Mouse (Mus musculus): ENCODE data around the gene Sdk2. TPM values are rescaled to one million over a fixed set of nuclear protein-coding genes. Genes with fewer than 3 reads are reported as not detected.

Gene Sdk2
- polyA plus RNA-seq, 1 experiment from 2014 or later, result 2.5 TPM

GRCm38 (mm10) chr11:113810638-113811545 is 256.0 kb downstream of the Sdk2 start:
- H3K27ac ChIP-seq (ENCODE audit: low read length), result peak overlapping the region; percentile 58
- H3K9ac ChIP-seq (ENCODE audit: low read length), result peak overlapping the region; percentile 65
- WGBS, result 44% methylated on average over 24 of the region's 24 CpGs
- no peaks in the 10 kb centered on the region for H3K9me3 ChIP-seq (replicated peaks; ENCODE audit: control insufficient read depth, low read length)
- no peaks in the 10 kb centered on the region for H3K27me3 ChIP-seq (ENCODE audit: control insufficient read depth, insufficient read depth, low read length)
- ATAC-seq (ENCODE audit: insufficient read depth, low FRiP score), result peak; percentile 67; the same call in 1 of the 2 replicates
- H3K4me1 ChIP-seq (ENCODE audit: control insufficient read depth, insufficient read depth, low read length), result peaks cover 19% of the 10 kb centered on the region
- no peaks in the 10 kb centered on the region for H3K36me3 ChIP-seq (ENCODE audit: control insufficient read depth, insufficient read depth, low read length)
- H3K4me3 ChIP-seq (replicated peaks; ENCODE audit: low read length), result no peak overlapping the region
- 0 out of 2 replicates have a peak overlapping the region, but pooled peaks have one; percentile 17 for H3K4me2 ChIP-seq (ENCODE audit: low read depth, low read length)

- Histone ChIP-seq H3K9ac (ENCODE audit: low read length) (0 out of 2 replicates have a peak overlapping the region, but pooled peaks have one; percentile 32), H3K27ac (ENCODE audit: low read length) (no peak overlapping the region), H3K36me3 (ENCODE audit: control insufficient read depth, insufficient read depth, low read length) (no peaks in the 10 kb centered on the region), H3K9me3 (replicated peaks; ENCODE audit: control insufficient read depth, low read length) (no peaks in the 10 kb centered on the region), H3K4me1 (ENCODE audit: control insufficient read depth, insufficient read depth, low read length) (peaks cover 28% of the 10 kb centered on the region), H3K4me3 (replicated peaks; ENCODE audit: low read length) (no peak overlapping the region), H3K27me3 (ENCODE audit: control insufficient read depth, insufficient read depth, low read length) (no peaks in the 10 kb centered on the region), H3K4me2 (ENCODE audit: low read depth, low read length) (no peak overlapping the region)
- peak; percentile 14; the same call in 1 of the 2 replicates for ATAC-seq (ENCODE audit: insufficient read depth, low FRiP score)
- WGBS, result 45% methylated on average over 9 of the region's 9 CpGs
These were observed 259.8 kb downstream of the Sdk2 start for GRCm38 (mm10) chr11:113807086-113807485.

GRCm38 (mm10) chr11:113806382-113807077 is 260.3 kb downstream of the Sdk2 start:
- Histone ChIP-seq H3K9ac (ENCODE audit: low read length) (no peak overlapping the region), H3K27ac (ENCODE audit: low read length) (no peak overlapping the region), H3K4me3 (replicated peaks; ENCODE audit: low read length) (no peak overlapping the region), H3K4me2 (ENCODE audit: low read depth, low read length) (no peak overlapping the region), H3K27me3 (ENCODE audit: control insufficient read depth, insufficient read depth, low read length) (no peaks in the 10 kb centered on the region), H3K9me3 (replicated peaks; ENCODE audit: control insufficient read depth, low read length) (no peaks in the 10 kb centered on the region), H3K36me3 (ENCODE audit: control insufficient read depth, insufficient read depth, low read length) (no peaks in the 10 kb centered on the region), H3K4me1 (ENCODE audit: control insufficient read depth, insufficient read depth, low read length) (peaks cover 28% of the 10 kb centered on the region)
- 55% methylated on average over 9 of the region's 9 CpGs for WGBS
- ATAC-seq (ENCODE audit: insufficient read depth, low FRiP score), result no peak

- Histone ChIP-seq H3K4me1 (ENCODE audit: control insufficient read depth, insufficient read depth, low read length) (peaks cover 26% of the 10 kb centered on the region), H3K4me3 (replicated peaks; ENCODE audit: low read length) (no peak overlapping the region), H3K9ac (ENCODE audit: low read length) (no peak overlapping the region), H3K27me3 (ENCODE audit: control insufficient read depth, insufficient read depth, low read length) (no peaks in the 10 kb centered on the region), H3K4me2 (ENCODE audit: low read depth, low read length) (no peak overlapping the region), H3K27ac (ENCODE audit: low read length) (no peak overlapping the region), H3K9me3 (replicated peaks; ENCODE audit: control insufficient read depth, low read length) (no peaks in the 10 kb centered on the region), H3K36me3 (ENCODE audit: control insufficient read depth, insufficient read depth, low read length) (no peaks in the 10 kb centered on the region)
- WGBS, result 68% methylated on average over 10 of the region's 10 CpGs
- no peak for ATAC-seq (ENCODE audit: insufficient read depth, low FRiP score)
These were observed 260.9 kb downstream of the Sdk2 start for GRCm38 (mm10) chr11:113805974-113806373.

GRCm38 (mm10) chr11:113803321-113803941 is 263.4 kb downstream of the Sdk2 start:
- 70% methylated on average over 9 of the region's 9 CpGs for WGBS
- H3K9me3 ChIP-seq (replicated peaks; ENCODE audit: control insufficient read depth, low read length), result no peaks in the 10 kb centered on the region
- no peaks in the 10 kb centered on the region for H3K36me3 ChIP-seq (ENCODE audit: control insufficient read depth, insufficient read depth, low read length)
- no peak overlapping the region for H3K4me3 ChIP-seq (replicated peaks; ENCODE audit: low read length)
- no peak for ATAC-seq (ENCODE audit: insufficient read depth, low FRiP score)
- no peak overlapping the region for H3K27ac ChIP-seq (ENCODE audit: low read length)
- no peak overlapping the region for H3K9ac ChIP-seq (ENCODE audit: low read length)
- H3K27me3 ChIP-seq (ENCODE audit: control insufficient read depth, insufficient read depth, low read length), result no peaks in the 10 kb centered on the region
- no peak overlapping the region for H3K4me2 ChIP-seq (ENCODE audit: low read depth, low read length)
- H3K4me1 ChIP-seq (ENCODE audit: control insufficient read depth, insufficient read depth, low read length), result peaks cover 17% of the 10 kb centered on the region

GRCm38 (mm10) chr11:113802456-113802855 is 264.4 kb downstream of the Sdk2 start:
- Histone ChIP-seq H3K9ac (ENCODE audit: low read length) (no peak overlapping the region; the same call in 1 of the 2 replicates), H3K36me3 (ENCODE audit: control insufficient read depth, insufficient read depth, low read length) (no peaks in the 10 kb centered on the region), H3K4me1 (ENCODE audit: control insufficient read depth, insufficient read depth, low read length) (peaks cover 24% of the 10 kb centered on the region), H3K4me3 (replicated peaks; ENCODE audit: low read length) (no peak overlapping the region), H3K9me3 (replicated peaks; ENCODE audit: control insufficient read depth, low read length) (no peaks in the 10 kb centered on the region), H3K4me2 (ENCODE audit: low read depth, low read length) (no peak overlapping the region), H3K27me3 (ENCODE audit: control insufficient read depth, insufficient read depth, low read length) (no peaks in the 10 kb centered on the region), H3K27ac (ENCODE audit: low read length) (peak overlapping the region; percentile 39; the same call in 1 of the 2 replicates)
- ATAC-seq (ENCODE audit: insufficient read depth, low FRiP score), result 0 out of 2 replicates have a peak, but pooled peaks have one; percentile 14
- WGBS, result 60% methylated on average over 12 of the region's 12 CpGs

GRCm38 (mm10) chr11:113800026-113800425 is 266.8 kb downstream of the Sdk2 start:
- no peaks in the 10 kb centered on the region for H3K36me3 ChIP-seq (ENCODE audit: control insufficient read depth, insufficient read depth, low read length)
- H3K9ac ChIP-seq (ENCODE audit: low read length), result no peak overlapping the region
- no peak overlapping the region for H3K4me2 ChIP-seq (ENCODE audit: low read depth, low read length)
- peaks cover 21% of the 10 kb centered on the region for H3K4me1 ChIP-seq (ENCODE audit: control insufficient read depth, insufficient read depth, low read length)
- no peaks in the 10 kb centered on the region for H3K27me3 ChIP-seq (ENCODE audit: control insufficient read depth, insufficient read depth, low read length)
- no peaks in the 10 kb centered on the region for H3K9me3 ChIP-seq (replicated peaks; ENCODE audit: control insufficient read depth, low read length)
- no peak overlapping the region for H3K4me3 ChIP-seq (replicated peaks; ENCODE audit: low read length)
- ATAC-seq (ENCODE audit: insufficient read depth, low FRiP score), result no peak
- WGBS, result 96% methylated on average over 12 of the region's 12 CpGs
- no peak overlapping the region for H3K27ac ChIP-seq (ENCODE audit: low read length)

GRCm38 (mm10) chr11:113799041-113799447 is 267.8 kb downstream of the Sdk2 start:
- H3K27ac ChIP-seq (ENCODE audit: low read length), result no peak overlapping the region
- H3K4me3 ChIP-seq (replicated peaks; ENCODE audit: low read length), result no peak overlapping the region
- H3K9me3 ChIP-seq (replicated peaks; ENCODE audit: control insufficient read depth, low read length), result no peaks in the 10 kb centered on the region
- H3K4me1 ChIP-seq (ENCODE audit: control insufficient read depth, insufficient read depth, low read length), result peaks cover 21% of the 10 kb centered on the region
- no peaks in the 10 kb centered on the region for H3K27me3 ChIP-seq (ENCODE audit: control insufficient read depth, insufficient read depth, low read length)
- no peaks in the 10 kb centered on the region for H3K36me3 ChIP-seq (ENCODE audit: control insufficient read depth, insufficient read depth, low read length)
- no peak overlapping the region for H3K9ac ChIP-seq (ENCODE audit: low read length)
- H3K4me2 ChIP-seq (ENCODE audit: low read depth, low read length), result peak overlapping the region; percentile 22
- WGBS, result 44% methylated on average over 14 of the region's 14 CpGs
- ATAC-seq (ENCODE audit: insufficient read depth, low FRiP score), result peak; percentile 48; the same call in 1 of the 2 replicates

All from stomach, embryonic 16.5 days (tissue).